Mouse (Mus musculus): ENCODE results near the gene Fam49a.

- no peak for TF ChIP-seq CTCF (IDR thresholded peaks at IDR 0.05; ENCODE audit: low read depth)
- TF ChIP-seq EP300 (IDR thresholded peaks at IDR 0.05; ENCODE audit: low read depth), result no peak
These were observed 22.4 kb upstream of the Fam49a start for GRCm38 (mm10) chr12:12239502-12239901.

Measured in liver, postnatal 0 days (tissue).